Mouse (Mus musculus) heart, embryonic 12.5 days (tissue): ENCODE measurements around the gene Lix1l. TPM values are rescaled to one million over a fixed set of nuclear protein-coding genes. Genes with fewer than 3 reads are reported as not detected.

ENCODE experiments used
- ATAC-seq: fragments of 200-750 bp; cut with Nextera tagmentation; 2 replicates; pipeline ENCODE4 v1.8.0; 2017; ENCODE audit warnings: moderate TSS enrichment, moderate library complexity; ENCODE audit not compliant: insufficient number of reproducible peaks, low FRiP score
- H3K27ac ChIP-seq: fragments of 300-500 bp; sonication (generic); 2 replicates; pipeline ENCODE4 v1.5.1; 2016; ENCODE audit warnings: mild to moderate bottlenecking, moderate library complexity; ENCODE audit not compliant: poor library complexity, severe bottlenecking
- H3K27me3 ChIP-seq: fragments of 300-500 bp; sonication (generic); replicated peaks from 2 replicates; pipeline ENCODE4 v1.6.1; 2016; ENCODE audit warnings: mild to moderate bottlenecking, moderate library complexity
- H3K36me3 ChIP-seq: fragments of 300-500 bp; sonication (generic); 2 replicates; pipeline ENCODE4 v1.6.1; 2016; ENCODE audit warnings: mild to moderate bottlenecking, moderate library complexity
- H3K4me1 ChIP-seq: fragments of 300-500 bp; sonication (generic); replicated peaks from 2 replicates; pipeline ENCODE4 v1.6.1; 2016; ENCODE audit warnings: mild to moderate bottlenecking
- H3K4me2 ChIP-seq: fragments of 300-500 bp; sonication (generic); 2 replicates; pipeline ENCODE4 v1.6.1; 2016; ENCODE audit warnings: mild to moderate bottlenecking, moderate library complexity
- H3K4me3 ChIP-seq: fragments of 300-500 bp; sonication (generic); 2 replicates; pipeline ENCODE4 v1.5.1; 2016; ENCODE audit warnings: mild to moderate bottlenecking
- H3K9ac ChIP-seq: fragments of 300-500 bp; sonication (generic); 2 replicates; pipeline ENCODE4 v1.6.1; 2016; ENCODE audit warnings: mild to moderate bottlenecking, moderate library complexity
- H3K9me3 ChIP-seq: fragments of 300-500 bp; sonication (generic); replicated peaks from 2 replicates; pipeline ENCODE4 v1.6.1; 2016; ENCODE audit warnings: mild to moderate bottlenecking, moderate library complexity
- WGBS: fragments of 180-500 bp; shearing (Covaris S2); methylation state at CpG from one replicate; pipeline ENCODE4 v1.1.7; 2016; 5-methylcytosine and 5-hydroxymethylcytosine counted together
- polyA plus RNA-seq: library from polyadenylated mRNA; unstranded; fragments of >200 nt; fragmentation: Nextera tagmentation; extraction: Ambion mirVana; gene quantifications from 2 replicates; pipeline ENCODE4 v1.2.1, GENCODE M21; 2016

Gene Lix1l
- polyA plus RNA-seq, 1 experiment from 2014 or later: 5.1 TPM

GRCm38 (mm10) chr3:96576005-96576658 lies 24.8 kb upstream of the Lix1l start:
- 34% methylated on average over 14 of the region's 14 CpGs for WGBS
- H3K9ac ChIP-seq: 0 out of 2 replicates have a peak overlapping the region, but pooled peaks have one; percentile 57
- ATAC-seq: peak; percentile 40

GRCm38 (mm10) chr3:96576690-96577541 lies 24.0 kb upstream of the Lix1l start, which contains the start of gene Gm16253:
TSS of gene Gm16253 (plus strand) at chr3:96576984.
- Histone ChIP-seq H3K4me1 (peaks cover 67% of the 10 kb centered on the region), H3K4me2 (peak within 1 kb of the TSS; percentile 60), H3K9me3 (no peaks in the 10 kb centered on the region), H3K4me3 (peak within 1 kb of the TSS; percentile 27), H3K36me3 (no peaks in the 10 kb centered on the region), H3K27me3 (no peaks in the 10 kb centered on the region), H3K9ac (peak within 1 kb of the TSS; percentile 57), H3K27ac (peak within 1 kb of the TSS; percentile 98)
- 9% methylated on average over 17 of the region's 17 CpGs for whole genome bisulfite sequencing
- ATAC-seq: peak; percentile 92

More at GRCm38 (mm10) chr3:96576005-96576658, 24.8 kb upstream of the Lix1l start:
- Histone ChIP-seq H3K9me3 (no peaks in the 10 kb centered on the region), H3K4me2 (peak overlapping the region; percentile 60), H3K4me1 (peaks cover 71% of the 10 kb centered on the region), H3K27ac (peak overlapping the region; percentile 98), H3K27me3 (no peaks in the 10 kb centered on the region), H3K36me3 (no peaks in the 10 kb centered on the region), H3K4me3 (peak overlapping the region; percentile 27)

GRCm38 (mm10) chr3:96577566-96577965 lies 23.4 kb upstream of the Lix1l start:
- H3K9me3 ChIP-seq: no peaks in the 10 kb centered on the region
- H3K4me2 ChIP-seq: peak overlapping the region; percentile 60
- H3K4me3 ChIP-seq: peak overlapping the region; percentile 27; the same call in 1 of the 2 replicates
- ATAC-seq: no peak
- no peaks in the 10 kb centered on the region for H3K27me3 ChIP-seq
- peak overlapping the region; percentile 57 for H3K9ac ChIP-seq
- peaks cover 64% of the 10 kb centered on the region for H3K4me1 ChIP-seq
- H3K36me3 ChIP-seq: no peaks in the 10 kb centered on the region
- WGBS: 76% methylated on average over 4 of the region's 4 CpGs
- H3K27ac ChIP-seq: peak overlapping the region; percentile 98

- WGBS: 80% methylated on average over 12 of the region's 12 CpGs
- Histone ChIP-seq H3K4me2 (no peak overlapping the region), H3K4me3 (no peak overlapping the region), H3K36me3 (no peaks in the 10 kb centered on the region), H3K9ac (0 out of 2 replicates have a peak overlapping the region, but pooled peaks have one; percentile 30), H3K27ac (peak overlapping the region; percentile 47), H3K4me1 (peaks cover 57% of the 10 kb centered on the region), H3K9me3 (no peaks in the 10 kb centered on the region), H3K27me3 (no peaks in the 10 kb centered on the region)
- ATAC-seq: no peak
Observed at GRCm38 (mm10) chr3:96578561-96579238, 22.2 kb upstream of the Lix1l start.

GRCm38 (mm10) chr3:96579239-96579750 lies 21.7 kb upstream of the Lix1l start:
- no peak overlapping the region for H3K4me2 ChIP-seq

GRCm38 (mm10) chr3:96579885-96580454 lies 21.0 kb upstream of the Lix1l start:
- peaks cover 4% of the 10 kb centered on the region; the same call in 1 of the 2 replicates for H3K36me3 ChIP-seq
- WGBS: 7% methylated on average over 16 of the region's 16 CpGs
- H3K9me3 ChIP-seq: no peaks in the 10 kb centered on the region
- H3K27me3 ChIP-seq: no peaks in the 10 kb centered on the region
- H3K27ac ChIP-seq: peak overlapping the region; percentile 47; the same call in 1 of the 2 replicates
- 0 out of 2 replicates have a peak, but pooled peaks have one; percentile 19 for ATAC-seq
- peak overlapping the region; percentile 73 for H3K9ac ChIP-seq
- peak overlapping the region; percentile 25 for H3K4me3 ChIP-seq
- peak overlapping the region; percentile 61 for H3K4me2 ChIP-seq
- H3K4me1 ChIP-seq: peaks cover 47% of the 10 kb centered on the region

More at GRCm38 (mm10) chr3:96579239-96579750, 21.7 kb upstream of the Lix1l start:
- Histone ChIP-seq H3K9ac (0 out of 2 replicates have a peak overlapping the region, but pooled peaks have one; percentile 34), H3K27ac (peak overlapping the region; percentile 47; the same call in 1 of the 2 replicates), H3K27me3 (no peaks in the 10 kb centered on the region), H3K4me1 (peaks cover 51% of the 10 kb centered on the region), H3K9me3 (no peaks in the 10 kb centered on the region), H3K4me3 (no peak overlapping the region), H3K36me3 (peaks cover 3% of the 10 kb centered on the region; the same call in 1 of the 2 replicates)
- ATAC-seq: no peak
- WGBS: 76% methylated on average over 4 of the region's 4 CpGs

GRCm38 (mm10) chr3:96581141-96581540 lies 19.8 kb upstream of the Lix1l start:
- Histone ChIP-seq H3K4me3 (no peak overlapping the region), H3K9ac (0 out of 2 replicates have a peak overlapping the region, but pooled peaks have one; percentile 19), H3K36me3 (peaks cover 4% of the 10 kb centered on the region; the same call in 1 of the 2 replicates), H3K4me1 (peaks cover 36% of the 10 kb centered on the region), H3K4me2 (peak overlapping the region; percentile 61; the same call in 1 of the 2 replicates), H3K27me3 (no peaks in the 10 kb centered on the region), H3K9me3 (no peaks in the 10 kb centered on the region), H3K27ac (no peak overlapping the region)
- WGBS: 44% methylated on average over 6 of the region's 6 CpGs
- no peak for ATAC-seq

GRCm38 (mm10) chr3:96581771-96582515 lies 19.0 kb upstream of the Lix1l start:
- 83% methylated on average over 16 of the region's 16 CpGs for WGBS
- Histone ChIP-seq H3K4me3 (no peak overlapping the region), H3K27ac (no peak overlapping the region), H3K27me3 (no peaks in the 10 kb centered on the region), H3K36me3 (peaks cover 4% of the 10 kb centered on the region; the same call in 1 of the 2 replicates), H3K9me3 (no peaks in the 10 kb centered on the region), H3K4me1 (peaks cover 32% of the 10 kb centered on the region), H3K9ac (no peak overlapping the region), H3K4me2 (no peak overlapping the region)
- ATAC-seq: no peak

- Histone ChIP-seq H3K4me3 (no peak overlapping the region), H3K36me3 (peaks cover 9% of the 10 kb centered on the region; the same call in 1 of the 2 replicates), H3K9ac (no peak overlapping the region), H3K4me2 (no peak overlapping the region), H3K9me3 (0 out of 2 replicates have a peak, but pooled peaks cover 5% of the 10 kb centered on the region), H3K27me3 (no peaks in the 10 kb centered on the region), H3K4me1 (peaks cover 22% of the 10 kb centered on the region), H3K27ac (no peak overlapping the region)
- WGBS: 83% methylated on average over 5 of the region's 5 CpGs
- ATAC-seq: no peak
Observed at GRCm38 (mm10) chr3:96583386-96583785, 17.6 kb upstream of the Lix1l start.
